Mouse (Mus musculus): ENCODE measurements around the gene Ston2. TPM values are rescaled to one million over a fixed set of nuclear protein-coding genes. Genes with fewer than 3 reads are reported as not detected.
A peak's percentile ranks its signal among the peaks of the same experiment; 100 is the strongest.

The Ston2 gene
- polyA plus RNA-seq, 1 experiment from 2014 or later: 6.8 TPM

GRCm38 (mm10) chr12:91744091-91744490 lies 44.1 kb downstream of the Ston2 start:
- H3K4me3 ChIP-seq (replicated peaks): no peak overlapping the region
- H3K4me2 ChIP-seq: no peak overlapping the region
- H3K9me3 ChIP-seq (replicated peaks): no peaks in the 10 kb centered on the region
- H3K4me1 ChIP-seq: peaks cover 30% of the 10 kb centered on the region
- no peak overlapping the region for H3K9ac ChIP-seq (replicated peaks)
- H3K27ac ChIP-seq (replicated peaks): no peak overlapping the region
- WGBS: 55% methylated on average over 6 of the region's 6 CpGs
- no peak for ATAC-seq (ENCODE audit: low FRiP score)
- 0 out of 2 replicates have a peak, but pooled peaks cover 2% of the 10 kb centered on the region for H3K36me3 ChIP-seq
- H3K27me3 ChIP-seq (replicated peaks): no peaks in the 10 kb centered on the region

GRCm38 (mm10) chr12:91742916-91743315 lies 45.3 kb downstream of the Ston2 start:
- no peak overlapping the region for H3K27ac ChIP-seq (replicated peaks)
- H3K9me3 ChIP-seq (replicated peaks): no peaks in the 10 kb centered on the region
- 97% methylated on average over 7 of the region's 7 CpGs for WGBS
- H3K9ac ChIP-seq (replicated peaks): no peak overlapping the region
- 0 out of 2 replicates have a peak, but pooled peaks cover 3% of the 10 kb centered on the region for H3K36me3 ChIP-seq
- ATAC-seq (ENCODE audit: low FRiP score): no peak
- H3K4me1 ChIP-seq: peaks cover 19% of the 10 kb centered on the region
- no peaks in the 10 kb centered on the region for H3K27me3 ChIP-seq (replicated peaks)
- H3K4me3 ChIP-seq (replicated peaks): no peak overlapping the region
- H3K4me2 ChIP-seq: no peak overlapping the region

- Histone ChIP-seq H3K27ac (replicated peaks) (no peak overlapping the region), H3K27me3 (replicated peaks) (no peaks in the 10 kb centered on the region), H3K4me3 (replicated peaks) (no peak overlapping the region), H3K4me1 (no peaks in the 10 kb centered on the region), H3K4me2 (no peak overlapping the region), H3K36me3 (0 out of 2 replicates have a peak, but pooled peaks cover 3% of the 10 kb centered on the region), H3K9me3 (replicated peaks) (no peaks in the 10 kb centered on the region), H3K9ac (replicated peaks) (no peak overlapping the region)
- no peak for ATAC-seq (ENCODE audit: low FRiP score)
- 89% methylated on average over 4 of the region's 4 CpGs for WGBS
These were observed 49.8 kb downstream of the Ston2 start for GRCm38 (mm10) chr12:91738381-91738780.

- Histone ChIP-seq H3K9ac (replicated peaks) (no peak overlapping the region), H3K9me3 (replicated peaks) (no peaks in the 10 kb centered on the region), H3K4me1 (no peaks in the 10 kb centered on the region), H3K36me3 (0 out of 2 replicates have a peak, but pooled peaks cover 3% of the 10 kb centered on the region), H3K4me3 (replicated peaks) (no peak overlapping the region), H3K27ac (replicated peaks) (no peak overlapping the region), H3K27me3 (replicated peaks) (no peaks in the 10 kb centered on the region), H3K4me2 (no peak overlapping the region)
- no peak for ATAC-seq (ENCODE audit: low FRiP score)
- WGBS: 95% methylated on average over 15 of the region's 15 CpGs
These were observed 51.8 kb downstream of the Ston2 start for GRCm38 (mm10) chr12:91736221-91736980.

GRCm38 (mm10) chr12:91734246-91735027 lies 53.8 kb downstream of the Ston2 start:
- H3K4me2 ChIP-seq: no peak overlapping the region
- H3K9ac ChIP-seq (replicated peaks): no peak overlapping the region
- H3K9me3 ChIP-seq (replicated peaks): no peaks in the 10 kb centered on the region
- H3K27ac ChIP-seq (replicated peaks): no peak overlapping the region
- H3K4me3 ChIP-seq (replicated peaks): no peak overlapping the region
- no peak for ATAC-seq (ENCODE audit: low FRiP score)
- WGBS: 77% methylated on average over 15 of the region's 15 CpGs
- no peaks in the 10 kb centered on the region for H3K4me1 ChIP-seq
- H3K36me3 ChIP-seq: 0 out of 2 replicates have a peak, but pooled peaks cover 3% of the 10 kb centered on the region
- H3K27me3 ChIP-seq (replicated peaks): no peaks in the 10 kb centered on the region

- Histone ChIP-seq H3K27ac (replicated peaks) (peak overlapping the region; percentile 56), H3K27me3 (replicated peaks) (no peaks in the 10 kb centered on the region), H3K4me1 (no peaks in the 10 kb centered on the region), H3K9ac (replicated peaks) (no peak overlapping the region), H3K4me2 (no peak overlapping the region), H3K36me3 (no peaks in the 10 kb centered on the region), H3K9me3 (replicated peaks) (no peaks in the 10 kb centered on the region), H3K4me3 (replicated peaks) (no peak overlapping the region)
- 41% methylated on average over 6 of the region's 6 CpGs for WGBS
- peak; percentile 77 for ATAC-seq (ENCODE audit: low FRiP score)
These were observed 55.3 kb downstream of the Ston2 start for GRCm38 (mm10) chr12:91732729-91733448.

GRCm38 (mm10) chr12:91726202-91726601 lies 62.0 kb downstream of the Ston2 start:
- no peak overlapping the region for H3K27ac ChIP-seq (replicated peaks)
- H3K4me3 ChIP-seq (replicated peaks): no peak overlapping the region
- H3K4me1 ChIP-seq: no peaks in the 10 kb centered on the region
- no peak for ATAC-seq (ENCODE audit: low FRiP score)
- H3K9ac ChIP-seq (replicated peaks): no peak overlapping the region
- no peaks in the 10 kb centered on the region for H3K27me3 ChIP-seq (replicated peaks)
- no peaks in the 10 kb centered on the region for H3K36me3 ChIP-seq
- 84% methylated on average over 7 of the region's 7 CpGs for WGBS
- H3K4me2 ChIP-seq: no peak overlapping the region
- no peaks in the 10 kb centered on the region for H3K9me3 ChIP-seq (replicated peaks)

- Histone ChIP-seq H3K27me3 (replicated peaks) (no peaks in the 10 kb centered on the region), H3K4me1 (no peaks in the 10 kb centered on the region), H3K9me3 (replicated peaks) (no peaks in the 10 kb centered on the region), H3K27ac (replicated peaks) (no peak overlapping the region), H3K4me2 (no peak overlapping the region), H3K4me3 (replicated peaks) (no peak overlapping the region), H3K9ac (replicated peaks) (no peak overlapping the region), H3K36me3 (no peaks in the 10 kb centered on the region)
- WGBS: 76% methylated on average over 6 of the region's 6 CpGs
- ATAC-seq (ENCODE audit: low FRiP score): no peak
These were observed 64.3 kb downstream of the Ston2 start for GRCm38 (mm10) chr12:91723912-91724311.

- no peaks in the 10 kb centered on the region for H3K36me3 ChIP-seq
- no peak overlapping the region for H3K9ac ChIP-seq (replicated peaks)
- ATAC-seq (ENCODE audit: low FRiP score): no peak
- no peak overlapping the region for H3K27ac ChIP-seq (replicated peaks)
- no peak overlapping the region for H3K4me3 ChIP-seq (replicated peaks)
- H3K4me1 ChIP-seq: no peaks in the 10 kb centered on the region
- 82% methylated on average over 7 of the region's 7 CpGs for WGBS
- H3K4me2 ChIP-seq: no peak overlapping the region
- no peaks in the 10 kb centered on the region for H3K27me3 ChIP-seq (replicated peaks)
- no peaks in the 10 kb centered on the region for H3K9me3 ChIP-seq (replicated peaks)
These were observed 69.1 kb downstream of the Ston2 start for GRCm38 (mm10) chr12:91719134-91719533.

- no peak overlapping the region for H3K9ac ChIP-seq (replicated peaks)
- no peak overlapping the region for H3K4me3 ChIP-seq (replicated peaks)
- no peaks in the 10 kb centered on the region for H3K9me3 ChIP-seq (replicated peaks)
- H3K27ac ChIP-seq (replicated peaks): no peak overlapping the region
- WGBS: 81% methylated on average over 6 of the region's 6 CpGs
- H3K4me1 ChIP-seq: peaks cover 7% of the 10 kb centered on the region; the same call in 1 of the 2 replicates
- H3K27me3 ChIP-seq (replicated peaks): no peaks in the 10 kb centered on the region
- no peak overlapping the region for H3K4me2 ChIP-seq
- H3K36me3 ChIP-seq: no peaks in the 10 kb centered on the region
- ATAC-seq (ENCODE audit: low FRiP score): no peak
These were observed 72.5 kb downstream of the Ston2 start for GRCm38 (mm10) chr12:91715686-91716085.

- Histone ChIP-seq H3K36me3 (no peaks in the 10 kb centered on the region), H3K9me3 (replicated peaks) (no peaks in the 10 kb centered on the region), H3K27me3 (replicated peaks) (no peaks in the 10 kb centered on the region), H3K27ac (replicated peaks) (no peak overlapping the region), H3K4me2 (no peak overlapping the region), H3K4me1 (peaks cover 8% of the 10 kb centered on the region; the same call in 1 of the 2 replicates), H3K9ac (replicated peaks) (no peak overlapping the region), H3K4me3 (replicated peaks) (no peak overlapping the region)
- 87% methylated on average over 7 of the region's 7 CpGs for WGBS
- no peak for ATAC-seq (ENCODE audit: low FRiP score)
These were observed 74.8 kb downstream of the Ston2 start for GRCm38 (mm10) chr12:91713358-91713757.

Measured in neural tube, embryonic 15.5 days (tissue).